Mouse (Mus musculus): ENCODE results near the gene Dclre1b. TPM values are rescaled to one million over a fixed set of nuclear protein-coding genes. Genes with fewer than 3 reads are reported as not detected.
A peak's percentile ranks its signal among the peaks of the same experiment; 100 is the strongest.

The Dclre1b gene
- polyA plus RNA-seq, 1 experiment: 8.5 TPM

DNA sequence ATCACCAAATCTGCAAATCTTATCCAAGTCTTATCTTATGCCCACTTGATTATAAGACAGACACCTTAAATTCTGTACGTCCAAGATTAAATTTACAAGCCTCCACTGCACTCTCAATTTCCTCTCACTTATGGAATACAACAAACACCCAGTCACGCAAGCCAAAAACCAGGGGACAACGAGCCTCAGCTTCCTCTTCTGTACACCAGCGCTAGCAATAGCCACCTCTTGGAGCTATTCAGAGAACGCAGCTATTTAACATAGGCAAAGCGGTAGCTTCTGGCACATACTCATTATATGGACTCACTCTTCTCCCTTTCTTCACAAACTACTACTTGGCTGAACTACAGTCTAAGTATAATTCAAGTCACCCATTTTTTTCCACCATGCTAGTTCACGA is 30.1 kb downstream of the Dclre1b start:
- no peak for DNase-seq
- Histone ChIP-seq H3K27me3 (ENCODE audit: control insufficient read depth, insufficient read depth, low read length) (no peaks in the 10 kb centered on the region), H3K4me1 (ENCODE audit: control insufficient read depth, insufficient read depth, low read length) (peaks cover 27% of the 10 kb centered on the region), H3K27ac (ENCODE audit: insufficient read depth, low read length) (no peak overlapping the region), H3K4me3 (replicated peaks; ENCODE audit: insufficient read depth, low read depth, low read length) (no peak overlapping the region)
- WGBS: 79% methylated on average over 7 of the region's 7 CpGs
- TF ChIP-seq POLR2A (IDR thresholded peaks at IDR 0.05; ENCODE audit: borderline replicate concordance, insufficient read depth, low read length) (no peak), CTCF (IDR thresholded peaks at IDR 0.05; ENCODE audit: borderline replicate concordance, insufficient read depth, low read depth, low read length) (no peak)

DNA sequence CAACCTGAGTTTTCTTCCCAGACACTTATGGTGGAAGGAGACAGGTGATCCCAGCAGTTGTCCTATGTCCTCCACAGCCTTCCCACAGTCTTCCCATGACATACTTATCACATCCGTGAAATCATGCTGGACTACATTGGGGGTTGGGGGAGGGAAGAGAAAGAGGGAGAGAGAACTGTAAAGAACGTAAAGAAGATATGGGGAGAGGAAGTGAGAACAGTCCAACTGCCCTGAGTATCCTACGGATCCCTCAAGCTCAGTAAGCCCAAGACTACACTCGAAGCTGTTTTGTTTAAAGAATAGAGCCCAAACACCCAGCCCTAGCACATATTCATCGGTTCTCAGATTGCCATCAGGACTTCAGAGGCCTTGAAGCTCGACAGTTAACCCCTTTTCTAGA is 30.6 kb downstream of the Dclre1b start:
- Histone ChIP-seq H3K4me3 (replicated peaks; ENCODE audit: insufficient read depth, low read depth, low read length) (no peak overlapping the region), H3K27me3 (ENCODE audit: control insufficient read depth, insufficient read depth, low read length) (no peaks in the 10 kb centered on the region), H3K27ac (ENCODE audit: insufficient read depth, low read length) (0 out of 2 replicates have a peak overlapping the region, but pooled peaks have one; percentile 6), H3K4me1 (ENCODE audit: control insufficient read depth, insufficient read depth, low read length) (peaks cover 28% of the 10 kb centered on the region)
- no peak for TF ChIP-seq CTCF (IDR thresholded peaks at IDR 0.05; ENCODE audit: borderline replicate concordance, insufficient read depth, low read depth, low read length)
- DNase-seq: no peak
- 58% methylated on average over 6 of the region's 6 CpGs for WGBS

DNA sequence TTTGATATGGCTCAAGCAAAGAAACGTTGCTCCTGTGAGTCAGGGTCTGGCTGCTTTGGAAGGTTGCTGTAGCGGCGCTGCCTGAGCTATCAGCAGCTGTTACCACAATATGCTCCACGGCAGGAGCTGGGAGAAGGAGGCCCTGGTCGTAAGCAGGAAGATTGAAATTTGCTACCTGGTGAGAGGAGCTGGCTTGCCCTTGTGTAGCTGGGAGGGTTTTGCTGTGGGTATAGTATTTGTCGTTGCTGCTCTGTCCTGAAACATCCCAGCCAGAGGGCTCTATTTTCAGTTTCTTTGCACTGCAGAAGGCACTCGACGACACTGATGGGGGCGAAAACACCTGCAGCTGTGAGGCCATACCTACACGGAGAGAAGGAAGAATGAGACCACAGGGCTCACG is 31.3 kb downstream of the Dclre1b start:
- TF ChIP-seq CTCF (IDR thresholded peaks at IDR 0.05; ENCODE audit: borderline replicate concordance, insufficient read depth, low read depth, low read length) (no peak), POLR2A (IDR thresholded peaks at IDR 0.05; ENCODE audit: borderline replicate concordance, insufficient read depth, low read length) (peak; percentile 22; the same call in 1 of the 2 replicates)
- peak; percentile 74 to 86 for DNase-seq

DNA sequence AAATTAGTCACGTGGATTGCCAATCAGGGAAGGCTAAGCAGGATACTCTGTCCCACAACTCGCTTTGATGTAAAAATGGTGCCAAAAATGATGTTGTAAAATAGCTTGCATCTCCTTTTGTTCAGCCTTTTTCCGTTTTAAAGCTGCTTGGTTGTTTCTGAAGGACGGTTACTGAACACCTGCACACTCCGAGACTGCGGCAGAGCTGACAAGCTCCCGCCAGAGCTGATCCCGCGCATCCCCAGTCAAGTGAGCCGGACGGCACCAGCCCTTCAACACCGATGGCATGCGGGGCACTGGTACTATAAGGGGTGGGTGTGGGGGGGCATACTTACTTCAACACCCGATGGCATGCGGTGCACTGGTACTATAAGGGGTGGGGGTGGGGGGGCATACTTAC is 35.2 kb downstream of the Dclre1b start:
- no peak for DNase-seq
- Histone ChIP-seq H3K4me1 (ENCODE audit: control insufficient read depth, insufficient read depth, low read length) (peaks cover 34% of the 10 kb centered on the region), H3K27me3 (ENCODE audit: control insufficient read depth, insufficient read depth, low read length) (no peaks in the 10 kb centered on the region), H3K4me3 (replicated peaks; ENCODE audit: insufficient read depth, low read depth, low read length) (no peak overlapping the region), H3K27ac (ENCODE audit: insufficient read depth, low read length) (no peak overlapping the region)
- WGBS: 72% methylated on average over 15 of the region's 15 CpGs
- no peak for TF ChIP-seq POLR2A (IDR thresholded peaks at IDR 0.05; ENCODE audit: borderline replicate concordance, insufficient read depth, low read length)
- no peak for TF ChIP-seq CTCF (IDR thresholded peaks at IDR 0.05; ENCODE audit: borderline replicate concordance, insufficient read depth, low read depth, low read length)

More for the DNA sequence above, 31.3 kb downstream of the Dclre1b start:
- H3K27me3 ChIP-seq (ENCODE audit: control insufficient read depth, insufficient read depth, low read length): no peaks in the 10 kb centered on the region
- peaks cover 35% of the 10 kb centered on the region for H3K4me1 ChIP-seq (ENCODE audit: control insufficient read depth, insufficient read depth, low read length)
- 16% methylated on average over 11 of the region's 11 CpGs for WGBS
- H3K27ac ChIP-seq (ENCODE audit: insufficient read depth, low read length): peak overlapping the region; percentile 98
- peak overlapping the region; percentile 23 for H3K4me3 ChIP-seq (replicated peaks; ENCODE audit: insufficient read depth, low read depth, low read length)

DNA sequence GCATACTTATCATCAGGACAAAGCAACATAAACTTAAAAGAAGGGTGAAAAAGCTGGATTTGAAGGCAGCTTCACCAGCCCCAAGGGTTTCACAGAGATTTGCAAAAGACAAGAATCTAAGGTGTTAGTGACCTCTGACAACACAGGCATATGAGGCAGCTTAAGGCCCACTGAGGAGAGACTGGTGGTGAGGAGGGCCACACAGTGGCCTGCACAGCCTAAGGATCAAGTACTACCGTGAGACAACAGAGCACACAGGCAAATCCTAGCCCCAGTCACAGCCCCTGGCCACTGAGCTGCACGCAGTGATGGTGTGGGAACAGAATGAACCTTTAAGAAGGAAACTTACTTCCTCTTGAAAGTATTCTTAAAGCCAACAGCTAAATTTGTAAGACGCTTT is 35.7 kb downstream of the Dclre1b start:
- Histone ChIP-seq H3K27ac (ENCODE audit: insufficient read depth, low read length) (peak overlapping the region; percentile 41), H3K27me3 (ENCODE audit: control insufficient read depth, insufficient read depth, low read length) (no peaks in the 10 kb centered on the region), H3K4me1 (ENCODE audit: control insufficient read depth, insufficient read depth, low read length) (peaks cover 31% of the 10 kb centered on the region), H3K4me3 (replicated peaks; ENCODE audit: insufficient read depth, low read depth, low read length) (no peak overlapping the region)
- no peak for TF ChIP-seq CTCF (IDR thresholded peaks at IDR 0.05; ENCODE audit: borderline replicate concordance, insufficient read depth, low read depth, low read length)
- TF ChIP-seq POLR2A (IDR thresholded peaks at IDR 0.05; ENCODE audit: borderline replicate concordance, insufficient read depth, low read length): no peak
- WGBS: 70% methylated on average over 3 of the region's 3 CpGs
- DNase-seq: no peak

DNA sequence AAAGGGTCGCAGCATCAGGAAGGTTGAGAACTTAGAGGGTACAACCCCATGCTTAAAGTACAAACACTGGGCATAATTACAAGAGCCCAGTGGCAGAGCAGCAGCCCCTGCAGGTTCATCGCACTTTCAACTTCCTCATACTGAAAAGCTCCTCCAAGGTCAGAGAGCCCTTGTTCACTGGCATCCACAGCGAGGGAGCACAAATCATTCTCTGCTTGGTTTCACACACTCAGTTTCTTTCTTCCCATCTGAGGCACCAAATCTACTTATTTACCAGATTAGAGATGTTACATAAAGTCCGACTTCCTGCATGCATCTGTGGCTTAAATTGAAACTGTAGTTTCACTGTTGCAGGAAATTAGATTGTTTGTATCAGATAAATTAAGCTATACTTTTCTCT is 36.4 kb downstream of the Dclre1b start:
- Histone ChIP-seq H3K27ac (ENCODE audit: insufficient read depth, low read length) (peak overlapping the region; percentile 80), H3K4me3 (replicated peaks; ENCODE audit: insufficient read depth, low read depth, low read length) (no peak overlapping the region), H3K4me1 (ENCODE audit: control insufficient read depth, insufficient read depth, low read length) (peaks cover 24% of the 10 kb centered on the region), H3K27me3 (ENCODE audit: control insufficient read depth, insufficient read depth, low read length) (no peaks in the 10 kb centered on the region)
- WGBS: 67% methylated on average over 4 of the region's 4 CpGs
- no peak for TF ChIP-seq CTCF (IDR thresholded peaks at IDR 0.05; ENCODE audit: borderline replicate concordance, insufficient read depth, low read depth, low read length)
- no peak for TF ChIP-seq POLR2A (IDR thresholded peaks at IDR 0.05; ENCODE audit: borderline replicate concordance, insufficient read depth, low read length)
- DNase-seq: no peak

DNA sequence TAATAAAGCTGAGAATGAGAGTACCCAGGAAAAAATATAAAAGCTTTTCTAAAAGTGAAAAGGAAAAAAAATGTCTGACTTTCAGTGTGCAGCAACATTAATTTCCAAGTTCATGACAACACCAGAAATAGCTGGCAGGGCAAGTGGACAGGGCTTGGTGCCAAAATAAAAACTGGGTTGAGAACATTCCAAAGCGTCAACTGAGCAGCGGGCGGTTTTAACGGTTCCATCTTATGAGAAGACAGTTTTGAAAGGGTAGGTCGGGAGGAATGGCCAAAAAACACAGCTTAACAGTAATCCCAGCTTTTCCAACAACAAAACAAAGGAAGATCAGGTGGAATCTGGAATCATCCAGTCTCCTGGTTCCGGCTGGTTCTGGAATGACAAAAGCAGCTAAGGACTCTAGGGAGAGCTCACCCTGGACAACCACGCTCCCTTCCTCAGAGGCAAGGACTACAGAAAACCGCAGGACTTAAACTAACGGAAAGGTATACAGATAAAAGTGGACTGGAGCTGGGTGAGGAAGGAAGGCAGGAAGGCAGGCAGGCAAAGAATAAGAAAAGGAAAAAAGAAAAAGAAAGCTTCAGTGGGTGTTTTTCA is 37.6 kb downstream of the Dclre1b start:
- Histone ChIP-seq H3K4me3 (replicated peaks; ENCODE audit: insufficient read depth, low read depth, low read length) (peak overlapping the region; percentile 28), H3K27me3 (ENCODE audit: control insufficient read depth, insufficient read depth, low read length) (no peaks in the 10 kb centered on the region), H3K4me1 (ENCODE audit: control insufficient read depth, insufficient read depth, low read length) (peaks cover 14% of the 10 kb centered on the region), H3K27ac (ENCODE audit: insufficient read depth, low read length) (peak overlapping the region; percentile 77)
- DNase-seq: peak; percentile 90 to 91
- TF ChIP-seq POLR2A (IDR thresholded peaks at IDR 0.05; ENCODE audit: borderline replicate concordance, insufficient read depth, low read length) (no peak), CTCF (IDR thresholded peaks at IDR 0.05; ENCODE audit: borderline replicate concordance, insufficient read depth, low read depth, low read length) (no peak)
- WGBS: 2% methylated on average over 9 of the region's 9 CpGs

DNA sequence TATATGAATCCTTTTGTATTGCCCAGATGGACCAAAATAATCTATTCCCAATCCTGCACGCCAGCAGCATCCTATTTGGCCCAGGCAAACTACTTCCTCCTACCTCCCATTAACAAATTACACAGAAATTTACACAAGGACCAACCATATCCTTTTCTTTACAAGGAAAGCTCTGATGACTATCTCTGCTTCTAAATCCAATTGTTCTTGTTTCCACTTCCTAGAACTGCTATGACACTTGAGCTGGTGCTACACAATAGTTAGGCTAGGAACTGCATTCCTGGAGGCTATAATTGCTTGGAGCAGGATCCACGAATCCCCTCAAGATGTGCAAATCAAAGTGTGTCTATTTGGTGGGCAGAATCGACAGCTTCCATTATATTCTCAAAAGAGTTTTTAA is 42.5 kb downstream of the Dclre1b start:
- H3K4me1 ChIP-seq (ENCODE audit: control insufficient read depth, insufficient read depth, low read length): no peaks in the 10 kb centered on the region; the same call in 1 of the 2 replicates
- no peaks in the 10 kb centered on the region for H3K27me3 ChIP-seq (ENCODE audit: control insufficient read depth, insufficient read depth, low read length)
- H3K27ac ChIP-seq (ENCODE audit: insufficient read depth, low read length): no peak overlapping the region
- H3K4me3 ChIP-seq (replicated peaks; ENCODE audit: insufficient read depth, low read depth, low read length): no peak overlapping the region
- 59% methylated on average over 3 of the region's 3 CpGs for WGBS
- TF ChIP-seq CTCF (IDR thresholded peaks at IDR 0.05; ENCODE audit: borderline replicate concordance, insufficient read depth, low read depth, low read length) (no peak), POLR2A (IDR thresholded peaks at IDR 0.05; ENCODE audit: borderline replicate concordance, insufficient read depth, low read length) (no peak)
- no peak for DNase-seq

Data from cerebellum, adult 2 months (tissue).